Mouse (Mus musculus) mesoderm, embryonic 11.5 days (tissue): ENCODE results near the gene Cstf2t.

Source experiments
- DNase-seq: peaks from one replicate; pipeline ENCODE4 v3.0.0-alpha.2; 2012; ENCODE audit warnings: low read depth, low spot score

The Cstf2t gene

GRCm38 (mm10) chr19:31082662-31083429 is at the start of gene Cstf2t:
Cstf2t (plus strand) TSS chr19:31082837.
- peak; percentile 99 for DNase-seq

- no peak for DNase-seq
Observed at GRCm38 (mm10) chr19:31038951-31039350, 43.7 kb upstream of the Cstf2t start.

- DNase-seq, result no peak
Observed at GRCm38 (mm10) chr19:31040948-31041847, 41.4 kb upstream of the Cstf2t start.

- DNase-seq, result no peak
Observed at GRCm38 (mm10) chr19:31046601-31047000, 36.0 kb upstream of the Cstf2t start.

GRCm38 (mm10) chr19:31064740-31065139 is 17.9 kb upstream of the Cstf2t start:
- DNase-seq, result no peak

DNA sequence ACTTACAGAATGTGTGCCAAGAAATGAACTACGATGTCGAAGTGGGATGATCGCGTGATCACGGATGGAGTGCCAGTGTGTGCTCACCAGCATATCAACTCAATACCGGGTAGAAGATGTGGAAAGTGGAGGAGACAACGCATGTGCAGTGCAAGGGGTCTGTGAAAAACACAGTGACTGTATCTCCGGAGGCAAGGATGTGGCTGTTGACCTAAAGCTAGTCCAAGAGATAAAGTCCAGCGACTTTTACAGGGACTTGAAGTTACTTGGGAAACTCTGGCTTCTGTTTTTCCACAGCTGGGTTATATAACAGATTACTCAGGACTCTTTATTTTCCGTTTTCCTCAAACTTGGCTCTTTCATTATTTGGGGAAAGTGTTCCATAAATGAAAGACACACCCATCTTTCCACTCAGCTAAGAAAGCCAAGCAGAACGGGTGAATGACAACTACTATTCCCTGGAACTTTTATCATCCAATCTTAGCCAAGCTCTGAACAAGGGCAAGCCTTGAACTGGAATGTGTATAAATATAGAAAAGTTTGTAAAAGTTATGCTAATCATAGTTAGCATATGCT is 17.3 kb upstream of the Cstf2t start:
- no peak for DNase-seq

DNA sequence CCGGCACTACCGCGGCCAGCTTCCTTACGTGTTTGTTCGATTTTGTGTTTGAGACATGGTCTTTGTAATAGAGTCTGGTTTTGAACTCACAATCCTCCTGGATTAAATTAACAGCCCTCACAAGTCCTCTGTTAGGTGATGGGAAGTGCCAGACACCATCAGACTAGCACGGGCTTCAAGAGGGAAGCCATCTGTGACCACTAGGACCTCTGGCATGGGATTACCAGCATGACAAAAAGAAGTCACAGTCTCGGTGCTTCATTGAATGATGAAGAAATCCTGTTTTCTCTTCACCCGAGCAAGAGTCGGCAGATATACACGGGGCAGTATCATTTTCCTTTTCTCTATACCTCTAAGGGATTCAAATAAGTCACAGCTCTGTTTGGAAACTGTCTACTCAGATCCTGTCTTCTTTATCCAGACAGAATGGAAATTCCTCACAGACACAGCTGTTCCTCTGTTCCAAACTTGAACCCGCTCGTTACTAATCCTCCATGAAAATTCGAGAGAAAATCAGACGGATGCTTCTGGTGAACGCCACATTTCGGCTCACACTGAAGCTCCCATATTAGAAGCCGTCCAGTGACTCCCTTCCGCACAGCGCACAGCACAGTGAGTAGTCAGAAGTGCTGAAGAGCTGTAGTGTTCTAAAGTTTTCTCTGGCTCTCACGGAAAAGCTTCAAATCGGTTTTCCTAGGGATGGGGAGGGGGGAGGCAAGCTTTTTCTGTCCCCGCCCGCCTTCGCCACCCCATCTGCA is 8.5 kb upstream of the Cstf2t start:
- no peak for DNase-seq

GRCm38 (mm10) chr19:31074717-31075063 is 7.9 kb upstream of the Cstf2t start:
- DNase-seq, result no peak

DNA sequence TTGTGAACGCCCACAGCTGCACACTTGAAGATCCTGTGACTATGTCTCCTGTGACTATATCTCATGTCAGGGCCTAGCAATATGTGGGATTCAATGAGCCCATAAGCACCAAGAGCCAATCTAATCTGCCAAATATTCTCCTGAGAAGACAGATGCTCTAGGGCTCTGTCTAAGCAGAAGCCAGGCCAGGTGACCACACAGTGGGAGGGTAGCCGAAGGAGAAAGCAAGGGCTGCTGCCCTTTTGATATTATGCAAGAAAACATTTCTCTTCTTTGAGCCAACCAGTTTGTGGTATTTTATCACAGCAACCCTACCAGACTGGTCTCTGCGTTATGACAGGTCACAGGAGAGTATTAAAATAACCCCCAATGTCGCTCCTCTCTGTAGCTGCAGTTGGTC is 6.5 kb upstream of the Cstf2t start:
- DNase-seq, result no peak

GRCm38 (mm10) chr19:31078241-31078640 is 4.4 kb upstream of the Cstf2t start:
- DNase-seq, result no peak

DNA sequence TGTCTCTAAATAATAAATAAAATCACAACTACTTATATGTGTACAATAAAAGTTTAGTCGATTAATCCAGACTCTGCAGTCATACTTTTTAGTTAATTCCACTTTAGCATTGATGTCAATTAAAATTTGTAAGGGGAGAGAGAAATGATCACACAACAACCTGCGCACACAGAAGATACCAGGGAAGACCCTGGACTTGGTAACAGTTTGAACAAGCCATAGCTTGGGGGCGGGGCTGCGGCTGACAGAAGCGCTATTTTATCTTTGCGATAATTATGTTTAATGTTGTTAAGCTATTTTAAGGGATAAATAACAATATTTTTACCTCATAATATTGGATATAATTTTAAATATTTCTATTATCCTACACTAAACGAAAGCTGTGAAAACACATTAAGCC is 411 bp upstream of the Cstf2t start:
- no peak for DNase-seq

- no peak for DNase-seq
Observed at GRCm38 (mm10) chr19:31083761-31084160, 1.1 kb downstream of the Cstf2t start.

GRCm38 (mm10) chr19:31097857-31098256 is 15.2 kb downstream of the Cstf2t start:
- no peak for DNase-seq

GRCm38 (mm10) chr19:31099369-31099768 is 16.7 kb downstream of the Cstf2t start:
- DNase-seq, result no peak

- no peak for DNase-seq
Observed at GRCm38 (mm10) chr19:31104764-31105163, 22.1 kb downstream of the Cstf2t start.

DNA sequence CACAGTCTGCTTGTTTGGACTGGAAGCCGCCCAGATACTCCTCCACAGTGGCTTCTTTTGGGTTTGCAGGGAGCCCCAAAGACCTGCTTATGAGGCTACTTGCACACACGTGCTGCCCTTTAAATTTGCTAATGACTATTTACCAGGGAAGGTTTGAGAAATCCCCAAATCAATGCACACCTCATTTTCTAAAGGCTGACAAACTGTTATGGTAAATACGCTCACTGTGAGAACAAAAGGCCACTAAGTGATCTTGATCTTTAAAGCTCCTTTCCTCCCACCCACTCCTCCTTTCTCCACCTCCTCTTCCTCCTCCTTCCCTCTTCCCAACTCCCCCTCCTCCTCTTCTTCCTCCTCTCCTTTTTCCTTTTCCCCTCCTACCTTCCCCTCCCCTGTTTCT is 23.4 kb downstream of the Cstf2t start:
- DNase-seq, result no peak

DNA sequence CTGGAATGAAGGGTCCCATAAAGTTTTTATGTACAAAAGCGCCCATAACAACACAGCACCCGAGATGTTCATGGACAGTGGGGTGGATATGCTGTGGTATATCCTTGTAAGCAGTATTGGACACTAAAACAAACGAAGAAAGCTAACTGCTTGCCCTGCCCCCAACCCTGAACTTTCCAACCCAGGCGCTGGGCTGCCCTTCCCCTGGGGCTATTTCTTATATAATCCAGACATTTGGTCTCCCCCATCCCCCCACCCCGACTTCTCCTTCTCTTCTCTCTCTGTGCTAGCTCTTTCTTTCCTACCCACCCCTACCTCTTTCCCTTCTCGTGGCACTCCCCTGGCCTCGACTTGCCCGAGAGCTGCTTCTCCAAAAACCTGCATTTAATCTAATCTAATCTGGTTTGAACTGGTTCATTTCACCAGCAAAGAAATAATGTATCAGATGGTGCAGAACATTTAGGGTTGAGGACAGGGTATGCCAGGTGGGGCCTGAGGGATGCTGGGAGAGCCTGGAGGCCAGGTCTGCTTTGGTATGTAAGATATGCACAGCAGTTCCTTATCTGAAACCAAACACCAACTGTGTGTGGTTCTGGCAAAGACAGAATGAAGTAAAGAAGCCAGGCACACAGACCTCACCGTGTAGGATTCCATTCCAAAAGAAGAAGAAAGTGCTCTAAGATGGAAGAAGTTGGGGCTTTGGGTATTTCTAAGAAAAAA is 24.4 kb downstream of the Cstf2t start:
- DNase-seq, result peak; percentile 39

GRCm38 (mm10) chr19:31114690-31115089 is 32.1 kb downstream of the Cstf2t start:
- peak; percentile 45 for DNase-seq

DNA sequence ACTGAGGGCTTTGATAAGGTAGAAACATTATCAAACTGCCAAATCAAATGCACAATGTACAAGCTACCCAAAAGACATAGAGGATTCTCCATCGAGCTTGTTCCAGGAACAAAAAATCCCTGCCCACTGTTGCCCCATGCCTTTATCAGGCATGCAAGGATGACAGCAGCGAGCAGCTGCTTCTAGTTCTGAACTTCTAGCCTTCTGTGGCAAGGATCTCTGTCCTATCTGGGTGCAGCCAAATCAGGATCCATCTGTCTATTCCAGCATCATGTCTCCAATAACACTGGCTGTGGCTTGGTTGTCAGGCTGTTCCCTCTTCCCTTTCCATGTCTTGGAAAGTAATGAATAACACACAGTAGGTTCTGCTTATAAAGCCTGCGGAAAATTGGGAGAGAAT is 42.0 kb downstream of the Cstf2t start:
- no peak for DNase-seq

DNA sequence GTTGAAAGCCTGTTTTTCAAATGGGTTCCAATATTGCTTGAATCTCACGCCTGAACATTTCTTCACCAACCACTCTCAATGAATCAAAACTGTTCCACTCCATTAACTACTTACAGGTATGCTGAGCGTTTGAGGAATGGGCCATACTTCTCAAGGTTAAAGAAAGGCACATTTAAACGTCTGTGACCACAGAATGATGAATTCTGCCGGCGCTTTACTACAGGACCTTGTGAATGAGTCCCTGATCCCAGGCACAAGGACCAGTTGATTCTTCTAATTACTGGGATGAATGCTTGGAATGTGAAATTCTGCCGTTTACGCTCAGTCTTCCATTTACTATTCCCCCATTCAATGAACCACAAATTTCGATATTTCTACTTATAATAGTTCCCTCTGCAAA is 50.0 kb downstream of the Cstf2t start:
- peak; percentile 16 for DNase-seq

DNA sequence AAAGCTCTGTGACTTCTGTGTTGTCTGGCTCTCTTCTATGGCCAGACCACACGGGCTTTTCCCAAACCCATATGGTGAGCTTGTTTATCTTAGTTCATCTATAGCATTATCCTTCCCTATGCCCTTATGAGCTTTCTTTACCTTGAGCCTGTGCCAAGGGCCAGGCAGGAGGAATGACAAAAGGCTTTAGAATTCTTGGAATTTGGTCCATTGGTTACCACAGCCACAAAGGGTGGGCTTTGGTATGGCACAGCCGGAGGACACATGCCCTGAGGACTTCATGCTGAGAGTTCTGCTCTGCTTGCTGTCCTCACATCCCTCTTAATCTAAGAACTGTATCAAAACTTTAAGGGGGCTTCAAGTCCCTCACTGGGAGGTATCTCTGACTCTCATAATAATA is 53.7 kb downstream of the Cstf2t start:
- DNase-seq, result peak; percentile 33
